Mouse (Mus musculus) erythroblast, embryonic 14.5 days (primary cell): ENCODE results near the gene Macrod2. TPM values are rescaled to one million over a fixed set of nuclear protein-coding genes. Genes with fewer than 3 reads are reported as not detected.

Experiments
- H3K27me3 ChIP-seq: 2 replicates; pipeline ENCODE4 v1.6.1; 2012; ENCODE audit warnings: inconsistent platforms; ENCODE audit not compliant: control insufficient read depth
- H3K36me3 ChIP-seq: 2 replicates; pipeline ENCODE4 v1.6.1; 2012; ENCODE audit warnings: mild to moderate bottlenecking, inconsistent platforms; ENCODE audit not compliant: control insufficient read depth
- H3K4me1 ChIP-seq: 2 replicates; pipeline ENCODE4 v1.6.1; 2012; ENCODE audit warnings: inconsistent platforms; ENCODE audit not compliant: control insufficient read depth
- H3K4me3 ChIP-seq: replicated peaks from 2 replicates; pipeline ENCODE3; 2012; ENCODE audit warnings: moderate library complexity, mild to moderate bottlenecking, inconsistent platforms
- H3K9me3 ChIP-seq: 2 replicates; pipeline ENCODE4 v1.6.1; 2012; ENCODE audit warnings: low read length, inconsistent platforms, mixed read lengths; ENCODE audit not compliant: control insufficient read depth
- GATA1 ChIP-seq: IDR thresholded peaks from 2 replicates; pipeline ENCODE4 v1.6.1; 2012; ENCODE audit warnings: low read length, inconsistent platforms, mixed read lengths
- TAL1 ChIP-seq: IDR thresholded peaks from 3 replicates; pipeline ENCODE4 v1.6.1; 2012; ENCODE audit warnings: low read length, inconsistent platforms, mixed read lengths
- polyA plus RNA-seq: library from polyadenylated mRNA; stranded (reverse); fragments of >175 nt; gene quantifications from 2 replicates; pipeline ENCODE4 v1.2.3, GENCODE M21; 2012

Gene Macrod2
- polyA plus RNA-seq, 1 experiment = 0.81 TPM

- Histone ChIP-seq H3K4me1 (no peaks in the 10 kb centered on the region), H3K4me3 (peak within 1 kb of the TSS; percentile 36), H3K9me3 (no peaks in the 10 kb centered on the region), H3K36me3 (no peaks in the 10 kb centered on the region), H3K27me3 (peaks cover 12% of the 10 kb centered on the region)
- TF ChIP-seq GATA1 (no peak), TAL1 (no peak)
Observed at GRCm38 (mm10) chr2:140670963-140671702, 276.0 kb downstream of the Macrod2 start, which contains the start of gene Flrt3. Gene Flrt3, minus strand, starts transcription at chr2:140671469.

- H3K4me3 ChIP-seq = no peak overlapping the region
- H3K36me3 ChIP-seq = no peaks in the 10 kb centered on the region
- peaks cover 12% of the 10 kb centered on the region for H3K27me3 ChIP-seq
- no peaks in the 10 kb centered on the region for H3K4me1 ChIP-seq
- no peaks in the 10 kb centered on the region for H3K9me3 ChIP-seq
- no peak for TF ChIP-seq GATA1
- no peak for TF ChIP-seq TAL1
Observed at GRCm38 (mm10) chr2:140673466-140673865, 278.4 kb downstream of the Macrod2 start.

- TF ChIP-seq TAL1 = no peak
- Histone ChIP-seq H3K36me3 (no peaks in the 10 kb centered on the region), H3K4me3 (no peak overlapping the region), H3K9me3 (no peaks in the 10 kb centered on the region), H3K27me3 (no peaks in the 10 kb centered on the region), H3K4me1 (no peaks in the 10 kb centered on the region)
Observed at GRCm38 (mm10) chr2:140676728-140677127, 281.6 kb downstream of the Macrod2 start.

GRCm38 (mm10) chr2:140690906-140691305, 295.8 kb downstream of the Macrod2 start:
- no peak for TF ChIP-seq GATA1
- TF ChIP-seq TAL1 = no peak
- no peaks in the 10 kb centered on the region for H3K4me1 ChIP-seq
- H3K36me3 ChIP-seq = no peaks in the 10 kb centered on the region
- no peak overlapping the region for H3K4me3 ChIP-seq
- H3K27me3 ChIP-seq = no peaks in the 10 kb centered on the region
- peaks cover 3% of the 10 kb centered on the region; the same call in 1 of the 2 replicates for H3K9me3 ChIP-seq

GRCm38 (mm10) chr2:140691403-140691802, 296.3 kb downstream of the Macrod2 start:
- TF ChIP-seq GATA1 (no peak), TAL1 (no peak)
- Histone ChIP-seq H3K4me1 (no peaks in the 10 kb centered on the region), H3K27me3 (no peaks in the 10 kb centered on the region), H3K9me3 (peaks cover 3% of the 10 kb centered on the region; the same call in 1 of the 2 replicates), H3K36me3 (no peaks in the 10 kb centered on the region), H3K4me3 (no peak overlapping the region)

GRCm38 (mm10) chr2:140692461-140692860, 297.4 kb downstream of the Macrod2 start:
- H3K9me3 ChIP-seq = no peaks in the 10 kb centered on the region
- TF ChIP-seq TAL1 = no peak
- no peak for TF ChIP-seq GATA1
- H3K4me1 ChIP-seq = no peaks in the 10 kb centered on the region

GRCm38 (mm10) chr2:140693845-140694244, 298.7 kb downstream of the Macrod2 start:
- H3K4me3 ChIP-seq = no peak overlapping the region
- TF ChIP-seq TAL1 = no peak
- TF ChIP-seq GATA1 = no peak
- H3K36me3 ChIP-seq = no peaks in the 10 kb centered on the region
- H3K4me1 ChIP-seq = no peaks in the 10 kb centered on the region
- H3K9me3 ChIP-seq = no peaks in the 10 kb centered on the region
- H3K27me3 ChIP-seq = no peaks in the 10 kb centered on the region

More at GRCm38 (mm10) chr2:140692461-140692860, 297.4 kb downstream of the Macrod2 start:
- Histone ChIP-seq H3K4me3 (no peak overlapping the region), H3K36me3 (no peaks in the 10 kb centered on the region), H3K27me3 (no peaks in the 10 kb centered on the region)

- H3K36me3 ChIP-seq = no peaks in the 10 kb centered on the region
- H3K4me3 ChIP-seq = no peak overlapping the region
- H3K9me3 ChIP-seq = no peaks in the 10 kb centered on the region
- TF ChIP-seq GATA1 (no peak), TAL1 (no peak)
- H3K27me3 ChIP-seq = no peaks in the 10 kb centered on the region
- H3K4me1 ChIP-seq = no peaks in the 10 kb centered on the region
Observed at GRCm38 (mm10) chr2:140698585-140698984, 303.5 kb downstream of the Macrod2 start.

- Histone ChIP-seq H3K4me1 (no peaks in the 10 kb centered on the region), H3K36me3 (no peaks in the 10 kb centered on the region), H3K27me3 (no peaks in the 10 kb centered on the region), H3K9me3 (no peaks in the 10 kb centered on the region), H3K4me3 (no peak overlapping the region)
- TF ChIP-seq GATA1 (no peak), TAL1 (no peak)
Observed at GRCm38 (mm10) chr2:140703377-140703776, 308.3 kb downstream of the Macrod2 start.

- TF ChIP-seq GATA1 = no peak
- no peak for TF ChIP-seq TAL1
- Histone ChIP-seq H3K9me3 (no peaks in the 10 kb centered on the region), H3K36me3 (no peaks in the 10 kb centered on the region), H3K4me3 (no peak overlapping the region), H3K27me3 (no peaks in the 10 kb centered on the region), H3K4me1 (no peaks in the 10 kb centered on the region)
Observed at GRCm38 (mm10) chr2:140704146-140704545, 309.0 kb downstream of the Macrod2 start.
